Mouse (Mus musculus) liver, embryonic 11.5 days (tissue): ENCODE data around the gene Crabp2. TPM values are rescaled to one million over a fixed set of nuclear protein-coding genes. Genes with fewer than 3 reads are reported as not detected.
A peak's percentile ranks its signal among the peaks of the same experiment; 100 is the strongest.

Experiments
- ATAC-seq: fragments of 200-750 bp; cut with Nextera tagmentation; replicated peaks from 2 replicates; pipeline ENCODE4 v1.8.0; 2017; ENCODE audit warnings: moderate number of reproducible peaks, mild to moderate bottlenecking, moderate TSS enrichment, moderate library complexity; ENCODE audit not compliant: low FRiP score
- DNase-seq: peaks from one replicate; pipeline ENCODE4 v3.0.0-alpha.2; 2017; ENCODE audit warnings: low spot score
- H3K27ac ChIP-seq: fragments of 300-500 bp; sonication (generic); 2 replicates; pipeline ENCODE4 v1.5.1; 2014; ENCODE audit warnings: mild to moderate bottlenecking, low read depth, low read length, control low read depth
- H3K27me3 ChIP-seq: fragments of 300-500 bp; sonication (generic); replicated peaks from 2 replicates; pipeline ENCODE4 v1.6.1; 2014; ENCODE audit warnings: low read length, mixed read lengths; ENCODE audit not compliant: control insufficient read depth, insufficient read depth
- H3K36me3 ChIP-seq: fragments of 300-500 bp; sonication (generic); 2 replicates; pipeline ENCODE4 v1.6.1; 2014; ENCODE audit warnings: mild to moderate bottlenecking, low read length, moderate library complexity, mixed read lengths; ENCODE audit not compliant: control insufficient read depth, insufficient read depth
- H3K4me1 ChIP-seq: fragments of 300-500 bp; sonication (generic); replicated peaks from 2 replicates; pipeline ENCODE4 v1.6.1; 2014; ENCODE audit warnings: low read length, mixed read lengths; ENCODE audit not compliant: control insufficient read depth, insufficient read depth
- H3K4me2 ChIP-seq: fragments of 300-500 bp; sonication (generic); 2 replicates; pipeline ENCODE4 v1.6.1; 2014; ENCODE audit warnings: mild to moderate bottlenecking, control low read depth, moderate library complexity
- H3K4me3 ChIP-seq: fragments of 300-500 bp; sonication (generic); 2 replicates; pipeline ENCODE4 v1.5.1; 2014; ENCODE audit warnings: low read depth, low read length, control low read depth
- H3K9ac ChIP-seq: fragments of 300-500 bp; sonication (generic); 2 replicates; pipeline ENCODE4 v1.6.1; 2014; ENCODE audit warnings: low read depth, low read length, control low read depth
- H3K9me3 ChIP-seq: fragments of 300-500 bp; sonication (generic); 2 replicates; pipeline ENCODE4 v1.6.1; 2016; ENCODE audit warnings: low read length, inconsistent platforms, mixed read lengths; ENCODE audit not compliant: control insufficient read depth
- WGBS: fragments of 180-500 bp; shearing (Covaris S2); extraction: QIAGEN DNeasy Blood & Tissue Kit; methylation state at CpG from one replicate; pipeline ENCODE4 v1.1.7; 2014; 5-methylcytosine and 5-hydroxymethylcytosine counted together
- polyA plus RNA-seq: library from polyadenylated mRNA; unstranded; fragments of >200 nt; fragmentation: Nextera tagmentation; extraction: Ambion mirVana; gene quantifications from 2 replicates; pipeline ENCODE4 v1.2.1, GENCODE M21; 2014

The Crabp2 gene
- polyA plus RNA-seq, 1 experiment from 2014 or later, result 29.9 TPM

GRCm38 (mm10) chr3:87918551-87918950, 29.9 kb upstream of the Crabp2 start:
- DNase-seq, result no peak
- peak overlapping the region; percentile 84 for H3K4me2 ChIP-seq
- H3K4me1 ChIP-seq, result peaks cover 3% of the 10 kb centered on the region; the same call in 1 of the 2 replicates
- H3K9ac ChIP-seq, result no peak overlapping the region; the same call in 1 of the 2 replicates
- no peak for ATAC-seq
- WGBS, result 82% methylated on average over 1 of the region's 1 CpGs
- 0 out of 2 replicates have a peak overlapping the region, but pooled peaks have one; percentile 38 for H3K27ac ChIP-seq
- H3K4me3 ChIP-seq, result peak overlapping the region; percentile 73; the same call in 1 of the 2 replicates
- H3K36me3 ChIP-seq, result peaks cover 42% of the 10 kb centered on the region
- H3K9me3 ChIP-seq, result no peaks in the 10 kb centered on the region
- no peaks in the 10 kb centered on the region for H3K27me3 ChIP-seq

GRCm38 (mm10) chr3:87919336-87920108, 28.9 kb upstream of the Crabp2 start, which contains the start of gene Mrpl24:
Gene Mrpl24, plus strand, starts transcription at chr3:87919506.
- ATAC-seq (peak; percentile 72), DNase-seq (peak; percentile 78)
- peak within 1 kb of the TSS; percentile 87 for H3K9ac ChIP-seq
- H3K9me3 ChIP-seq, result no peaks in the 10 kb centered on the region
- peaks cover 3% of the 10 kb centered on the region; the same call in 1 of the 2 replicates for H3K4me1 ChIP-seq
- peaks cover 47% of the 10 kb centered on the region for H3K36me3 ChIP-seq
- no peaks in the 10 kb centered on the region for H3K27me3 ChIP-seq
- H3K4me3 ChIP-seq, result peak within 1 kb of the TSS; percentile 73
- H3K27ac ChIP-seq, result peak within 1 kb of the TSS; percentile 80
- WGBS, result under 1% methylated on average over 30 of the region's 30 CpGs
- peak within 1 kb of the TSS; percentile 84 for H3K4me2 ChIP-seq

GRCm38 (mm10) chr3:87920270-87920943, 28.1 kb upstream of the Crabp2 start:
- H3K4me2 ChIP-seq, result peak overlapping the region; percentile 84
- H3K9ac ChIP-seq, result peak overlapping the region; percentile 87
- peaks cover 3% of the 10 kb centered on the region; the same call in 1 of the 2 replicates for H3K4me1 ChIP-seq
- no peak overlapping the region for H3K27ac ChIP-seq
- H3K36me3 ChIP-seq, result peaks cover 46% of the 10 kb centered on the region
- H3K27me3 ChIP-seq, result no peaks in the 10 kb centered on the region
- DNase-seq, result no peak
- 57% methylated on average over 9 of the region's 9 CpGs for WGBS
- H3K4me3 ChIP-seq, result peak overlapping the region; percentile 73
- H3K9me3 ChIP-seq, result no peaks in the 10 kb centered on the region
- ATAC-seq, result no peak

- WGBS, result 92% methylated on average over 7 of the region's 7 CpGs
- H3K4me1 ChIP-seq, result peaks cover 4% of the 10 kb centered on the region; the same call in 1 of the 2 replicates
- H3K4me3 ChIP-seq, result no peak overlapping the region
- no peak for DNase-seq
- peaks cover 35% of the 10 kb centered on the region for H3K36me3 ChIP-seq
- H3K27me3 ChIP-seq, result no peaks in the 10 kb centered on the region
- ATAC-seq, result no peak
- no peak overlapping the region for H3K27ac ChIP-seq
- no peak overlapping the region for H3K4me2 ChIP-seq
- no peak overlapping the region for H3K9ac ChIP-seq
- H3K9me3 ChIP-seq, result no peaks in the 10 kb centered on the region
Measured at GRCm38 (mm10) chr3:87924996-87925395, 23.5 kb upstream of the Crabp2 start.

- no peaks in the 10 kb centered on the region for H3K9me3 ChIP-seq
Measured at GRCm38 (mm10) chr3:87927452-87927851, 21.0 kb upstream of the Crabp2 start.

GRCm38 (mm10) chr3:87929341-87930077, 19.0 kb upstream of the Crabp2 start:
- Histone ChIP-seq H3K27me3 (no peaks in the 10 kb centered on the region), H3K9me3 (no peaks in the 10 kb centered on the region), H3K4me2 (peak overlapping the region; percentile 88), H3K4me1 (peaks cover 12% of the 10 kb centered on the region), H3K36me3 (peaks cover 23% of the 10 kb centered on the region), H3K4me3 (peak overlapping the region; percentile 78), H3K27ac (peak overlapping the region; percentile 76), H3K9ac (peak overlapping the region; percentile 78)
- DNase-seq (no peak), ATAC-seq (peak; percentile 63)
- 4% methylated on average over 26 of the region's 26 CpGs for WGBS

More at GRCm38 (mm10) chr3:87927452-87927851, 21.0 kb upstream of the Crabp2 start:
- Histone ChIP-seq H3K27ac (no peak overlapping the region), H3K9ac (no peak overlapping the region), H3K4me2 (no peak overlapping the region), H3K36me3 (peaks cover 30% of the 10 kb centered on the region), H3K4me3 (no peak overlapping the region), H3K27me3 (no peaks in the 10 kb centered on the region), H3K4me1 (peaks cover 9% of the 10 kb centered on the region)
- WGBS, result 89% methylated on average over 5 of the region's 5 CpGs
- ATAC-seq (no peak), DNase-seq (no peak)

DNA sequence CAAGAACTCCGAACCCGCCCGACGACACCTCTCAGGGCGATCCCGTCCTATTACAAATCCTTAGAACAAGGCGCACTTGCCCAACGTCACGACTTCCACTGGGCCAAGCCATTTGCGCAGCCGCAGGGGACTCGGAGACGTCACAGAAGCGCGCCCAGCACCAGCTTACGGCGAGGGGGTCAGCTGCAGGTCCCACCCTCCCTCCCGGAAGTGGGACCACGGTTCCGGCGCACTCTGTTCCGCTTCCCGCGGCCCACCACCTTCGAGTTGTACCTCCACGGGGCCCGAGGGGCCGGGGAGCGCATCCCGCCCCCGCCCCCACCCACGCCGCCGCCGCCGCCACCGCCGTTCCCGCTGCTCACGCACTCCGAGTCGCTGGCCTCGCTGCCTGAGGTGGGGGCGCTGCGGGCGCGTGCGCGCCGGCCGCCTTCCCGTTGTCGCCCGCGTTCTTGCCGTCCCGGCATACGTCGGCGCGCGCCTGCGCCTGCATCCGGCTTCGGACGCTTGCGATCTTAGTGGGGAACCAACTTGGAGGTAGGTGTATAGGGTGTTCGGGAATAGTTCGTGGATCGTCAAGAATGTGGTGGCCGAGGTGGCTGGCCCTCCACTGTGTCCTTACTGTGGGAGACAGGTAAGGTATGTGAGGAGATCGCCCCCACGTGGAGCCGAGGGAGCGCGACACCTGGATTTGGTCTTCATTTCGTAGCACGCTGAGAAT, 18.2 kb upstream of the Crabp2 start, which contains the start of the genes Isg20l2 and Rrnad1:
Gene Isg20l2 (plus strand): TSS at position 237 of the 718 bp plus-strand sequence.
Gene Rrnad1 (minus strand): TSS at position 640 of the 718 bp plus-strand sequence.
- WGBS, result under 1% methylated on average over 78 of the region's 78 CpGs
- H3K4me1 ChIP-seq, result peaks cover 12% of the 10 kb centered on the region
- no peaks in the 10 kb centered on the region for H3K9me3 ChIP-seq
- peak within 1 kb of the TSS; percentile 88 for H3K4me2 ChIP-seq
- peak within 1 kb of the TSS; percentile 76 for H3K27ac ChIP-seq
- peak; percentile 98 for DNase-seq
- H3K27me3 ChIP-seq, result no peaks in the 10 kb centered on the region
- peak; percentile 95 for ATAC-seq
- peak within 1 kb of the TSS; percentile 78 for H3K4me3 ChIP-seq
- peaks cover 21% of the 10 kb centered on the region for H3K36me3 ChIP-seq
- peak within 1 kb of the TSS; percentile 78 for H3K9ac ChIP-seq
